Mouse (Mus musculus): ENCODE results near the gene Ntrk2.
"Not testable (repeated sequence)": the region's sequence is repeated elsewhere in the genome, so short reads cannot be mapped to it uniquely, and the experiment has no call there.

Ntrk2 gene

GRCm38 (mm10) chr13:59089016-59089415 is 282.6 kb downstream of the Ntrk2 start:
- Histone ChIP-seq H3K4me3 (replicated peaks; ENCODE audit: low read length) (no peak overlapping the region), H3K36me3 (ENCODE audit: insufficient read depth, low read length) (no peaks in the 10 kb centered on the region), H3K27me3 (ENCODE audit: insufficient read depth, low read length) (no peaks in the 10 kb centered on the region), H3K9me3 (ENCODE audit: low read length) (no peaks in the 10 kb centered on the region), H3K4me1 (replicated peaks; ENCODE audit: low read depth, low read length) (peaks cover 19% of the 10 kb centered on the region)
- TF ChIP-seq CTCF (conservative IDR thresholded peaks at IDR 0.05; ENCODE audit: low read length) (no peak), POU5F1 (IDR thresholded peaks at IDR 0.05; ENCODE audit: borderline replicate concordance, low read length) (no peak), NANOG (IDR thresholded peaks at IDR 0.05; ENCODE audit: borderline replicate concordance, low read length) (no peak)

GRCm38 (mm10) chr13:59091138-59091971 is 285.0 kb downstream of the Ntrk2 start:
- Histone ChIP-seq H3K27me3 (ENCODE audit: insufficient read depth, low read length) (no peaks in the 10 kb centered on the region; the same call in 1 of the 2 replicates), H3K36me3 (ENCODE audit: insufficient read depth, low read length) (no peaks in the 10 kb centered on the region), H3K4me1 (replicated peaks; ENCODE audit: low read depth, low read length) (peaks cover 24% of the 10 kb centered on the region), H3K9me3 (ENCODE audit: low read length) (no peaks in the 10 kb centered on the region), H3K4me3 (replicated peaks; ENCODE audit: low read length) (no peak overlapping the region)
- TF ChIP-seq POU5F1 (IDR thresholded peaks at IDR 0.05; ENCODE audit: borderline replicate concordance, low read length) (no peak), CTCF (conservative IDR thresholded peaks at IDR 0.05; ENCODE audit: low read length) (no peak), NANOG (IDR thresholded peaks at IDR 0.05; ENCODE audit: borderline replicate concordance, low read length) (no peak)

- Histone ChIP-seq H3K4me3 (replicated peaks; ENCODE audit: low read length) (no peak overlapping the region), H3K4me1 (replicated peaks; ENCODE audit: low read depth, low read length) (peaks cover 24% of the 10 kb centered on the region), H3K27me3 (ENCODE audit: insufficient read depth, low read length) (no peaks in the 10 kb centered on the region; the same call in 1 of the 2 replicates), H3K36me3 (ENCODE audit: insufficient read depth, low read length) (no peaks in the 10 kb centered on the region), H3K9me3 (ENCODE audit: low read length) (no peaks in the 10 kb centered on the region)
- TF ChIP-seq POU5F1 (IDR thresholded peaks at IDR 0.05; ENCODE audit: borderline replicate concordance, low read length) = no peak
- no peak for TF ChIP-seq CTCF (conservative IDR thresholded peaks at IDR 0.05; ENCODE audit: low read length)
- no peak for TF ChIP-seq NANOG (IDR thresholded peaks at IDR 0.05; ENCODE audit: borderline replicate concordance, low read length)
These were observed 285.9 kb downstream of the Ntrk2 start for GRCm38 (mm10) chr13:59092045-59092857.

- Histone ChIP-seq H3K4me3 (replicated peaks; ENCODE audit: low read length) (no peak overlapping the region), H3K4me1 (replicated peaks; ENCODE audit: low read depth, low read length) (peaks cover 24% of the 10 kb centered on the region), H3K27me3 (ENCODE audit: insufficient read depth, low read length) (no peaks in the 10 kb centered on the region; the same call in 1 of the 2 replicates), H3K36me3 (ENCODE audit: insufficient read depth, low read length) (no peaks in the 10 kb centered on the region), H3K9me3 (ENCODE audit: low read length) (no peaks in the 10 kb centered on the region)
- TF ChIP-seq POU5F1 (IDR thresholded peaks at IDR 0.05; ENCODE audit: borderline replicate concordance, low read length) (no peak), NANOG (IDR thresholded peaks at IDR 0.05; ENCODE audit: borderline replicate concordance, low read length) (no peak), CTCF (conservative IDR thresholded peaks at IDR 0.05; ENCODE audit: low read length) (no peak)
These were observed 286.4 kb downstream of the Ntrk2 start for GRCm38 (mm10) chr13:59092858-59093154.

- Histone ChIP-seq H3K27me3 (ENCODE audit: insufficient read depth, low read length) (no peaks in the 10 kb centered on the region; the same call in 1 of the 2 replicates), H3K4me1 (replicated peaks; ENCODE audit: low read depth, low read length) (peaks cover 21% of the 10 kb centered on the region), H3K36me3 (ENCODE audit: insufficient read depth, low read length) (no peaks in the 10 kb centered on the region), H3K4me3 (replicated peaks; ENCODE audit: low read length) (no peak overlapping the region), H3K9me3 (ENCODE audit: low read length) (no peaks in the 10 kb centered on the region)
- TF ChIP-seq NANOG (IDR thresholded peaks at IDR 0.05; ENCODE audit: borderline replicate concordance, low read length) (no peak), CTCF (conservative IDR thresholded peaks at IDR 0.05; ENCODE audit: low read length) (no peak), POU5F1 (IDR thresholded peaks at IDR 0.05; ENCODE audit: borderline replicate concordance, low read length) (no peak)
These were observed 288.4 kb downstream of the Ntrk2 start for GRCm38 (mm10) chr13:59094722-59095121.

GRCm38 (mm10) chr13:59095811-59096391 is 289.5 kb downstream of the Ntrk2 start:
- no peak for TF ChIP-seq NANOG (IDR thresholded peaks at IDR 0.05; ENCODE audit: borderline replicate concordance, low read length)
- TF ChIP-seq POU5F1 (IDR thresholded peaks at IDR 0.05; ENCODE audit: borderline replicate concordance, low read length) = no peak
- TF ChIP-seq CTCF (conservative IDR thresholded peaks at IDR 0.05; ENCODE audit: low read length) = no peak
- Histone ChIP-seq H3K9me3 (ENCODE audit: low read length) (no peaks in the 10 kb centered on the region), H3K4me3 (replicated peaks; ENCODE audit: low read length) (no peak overlapping the region)

GRCm38 (mm10) chr13:59100086-59100485 is 293.7 kb downstream of the Ntrk2 start:
- H3K4me1 ChIP-seq (replicated peaks; ENCODE audit: low read depth, low read length) = peaks cover 8% of the 10 kb centered on the region
- H3K36me3 ChIP-seq (ENCODE audit: insufficient read depth, low read length) = no peaks in the 10 kb centered on the region
- no peaks in the 10 kb centered on the region; the same call in 1 of the 2 replicates for H3K27me3 ChIP-seq (ENCODE audit: insufficient read depth, low read length)
- TF ChIP-seq CTCF (conservative IDR thresholded peaks at IDR 0.05; ENCODE audit: low read length) = no peak
- TF ChIP-seq NANOG (IDR thresholded peaks at IDR 0.05; ENCODE audit: borderline replicate concordance, low read length) = no peak
- no peak for TF ChIP-seq POU5F1 (IDR thresholded peaks at IDR 0.05; ENCODE audit: borderline replicate concordance, low read length)
- no peaks in the 10 kb centered on the region for H3K9me3 ChIP-seq (ENCODE audit: low read length)
- no peak overlapping the region for H3K4me3 ChIP-seq (replicated peaks; ENCODE audit: low read length)

More at GRCm38 (mm10) chr13:59095811-59096391, 289.5 kb downstream of the Ntrk2 start:
- Histone ChIP-seq H3K36me3 (ENCODE audit: insufficient read depth, low read length) (no peaks in the 10 kb centered on the region), H3K4me1 (replicated peaks; ENCODE audit: low read depth, low read length) (peaks cover 25% of the 10 kb centered on the region), H3K27me3 (ENCODE audit: insufficient read depth, low read length) (no peaks in the 10 kb centered on the region; the same call in 1 of the 2 replicates)

GRCm38 (mm10) chr13:59107791-59108190 is 301.4 kb downstream of the Ntrk2 start:
- not testable (repeated sequence) for H3K9me3 ChIP-seq (ENCODE audit: low read length); H3K4me1 ChIP-seq (replicated peaks; ENCODE audit: low read depth, low read length); H3K36me3 ChIP-seq (ENCODE audit: insufficient read depth, low read length); H3K27me3 ChIP-seq (ENCODE audit: insufficient read depth, low read length)
- H3K4me3 ChIP-seq (replicated peaks; ENCODE audit: low read length) = 0 out of 2 replicates have a peak overlapping the region, but pooled peaks have one; percentile 23

Measured in E14TG2a.4 (cell line).